In the genomic region with DNA sequence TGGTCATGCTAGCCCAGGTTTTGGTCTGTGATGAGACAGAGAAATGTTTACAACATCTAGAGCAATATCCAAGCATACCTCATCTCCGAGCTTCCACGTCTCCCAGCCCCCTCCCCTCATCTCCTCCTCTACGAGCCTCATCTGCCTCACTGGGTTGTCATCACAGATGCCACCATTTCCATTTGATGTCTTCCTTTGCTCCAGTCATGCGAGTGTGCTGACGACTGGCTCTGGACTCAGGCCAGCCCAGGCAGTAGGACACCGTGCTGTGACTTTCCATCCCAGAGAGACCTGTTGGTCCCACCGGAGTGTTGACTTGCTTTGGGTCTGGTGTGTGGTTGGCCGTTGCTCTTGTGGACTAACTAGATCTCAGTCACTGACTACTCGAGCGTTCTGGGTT, we compare ENCODE assay signal across 30 mouse cellular contexts. TPM values are rescaled to one million over a fixed set of nuclear protein-coding genes. Genes with fewer than 3 reads are reported as not detected.
A peak's percentile ranks its signal among the peaks of the same experiment; 100 is the strongest.
DNase-seq lines count a peak whose midpoint lies in the region; ATAC-seq and TF ChIP-seq lines count a peak whose summit lies in the region.
"Had no signal": no experiment of that assay in that cellular context is flagged by ENCODE, and none has a peak within 500 bp of the region (broad histone marks: within the 10 kb centered on the region; RNA-seq: fewer than 3 reads in every experiment).

No protein-coding gene starts in this region.

- DNase-seq in cerebellum, adult 9-11 months = peak; percentile 28
- no peak for DNase-seq in cerebellum, adult 8-10 months
- peak; percentile 62 for DNase-seq in hindbrain, postnatal 0 days (ENCODE audit: low spot score)
- DNase-seq in hindbrain, embryonic 10.5 days (ENCODE audit: low spot score) = no peak
- DNase-seq in retina, embryonic 14.5 days (ENCODE audit: low spot score) = peak; percentile 54
- no peak for DNase-seq in urinary bladder, postnatal 10 days (ENCODE audit: low spot score)
- DNase-seq: adrenal gland, postnatal 10 days; adrenal gland, postnatal 36 days; cerebellum, postnatal 36 days; embryo, embryonic 11 days; gastrocnemius, postnatal 25 days; heart, adult 18-20 months; heart, postnatal 10 days; heart, postnatal 36 days; kidney, adult 11 months had no signal

- 70% methylated on average over 10 of the region's 10 CpGs for WGBS in hindbrain, postnatal 0 days
- 93% methylated on average over 10 of the region's 10 CpGs for WGBS in hindbrain, embryonic 10.5 days

- no peaks in the 10 kb centered on the region for H3K27me3 ChIP-seq in hindbrain, postnatal 0 days (ENCODE audit: insufficient read depth, low read length)
- no peaks in the 10 kb centered on the region for H3K27me3 ChIP-seq in hindbrain, embryonic 10.5 days (ENCODE audit: insufficient read depth, poor library complexity, severe bottlenecking)
- H3K27me3 ChIP-seq: embryonic facial prominence, embryonic 13.5 days; forebrain, embryonic 12.5 days; forebrain, embryonic 15.5 days; heart, embryonic 15.5 days; hindbrain, embryonic 15.5 days; intestine, embryonic 15.5 days; Patski had no signal

- TF ChIP-seq CTCF in hindbrain, postnatal 0 days (IDR thresholded peaks at IDR 0.05; ENCODE audit: low read depth) = no peak

- H3K9ac ChIP-seq in hindbrain, postnatal 0 days (replicated peaks; ENCODE audit: low read length) = no peak overlapping the region
- H3K9ac ChIP-seq: embryonic facial prominence, embryonic 13.5 days; forebrain, embryonic 12.5 days; forebrain, embryonic 15.5 days; heart, embryonic 12.5 days; heart, embryonic 15.5 days; hindbrain, embryonic 15.5 days; intestine, embryonic 15.5 days had no signal

- no peak overlapping the region for H3K27ac ChIP-seq in hindbrain, postnatal 0 days
- no peak overlapping the region for H3K27ac ChIP-seq in hindbrain, embryonic 10.5 days
- H3K27ac ChIP-seq: embryonic facial prominence, embryonic 10.5 days; embryonic facial prominence, embryonic 13.5 days; forebrain, embryonic 12.5 days; forebrain, embryonic 15.5 days; heart, embryonic 15.5 days; hindbrain, embryonic 15.5 days; intestine, embryonic 15.5 days had no signal

- ATAC-seq in hindbrain, postnatal 0 days = peak; percentile 55
- ATAC-seq: forebrain, embryonic 15.5 days; intestine, embryonic 15.5 days; Patski had no signal

- no peak overlapping the region for H3K4me2 ChIP-seq in hindbrain, postnatal 0 days (ENCODE audit: low read depth, low read length)
- H3K4me2 ChIP-seq: embryonic facial prominence, embryonic 13.5 days; forebrain, embryonic 12.5 days; forebrain, embryonic 15.5 days; heart, embryonic 12.5 days; heart, embryonic 15.5 days; hindbrain, embryonic 15.5 days; intestine, embryonic 15.5 days had no signal

- H3K4me1 ChIP-seq in hindbrain, postnatal 0 days (ENCODE audit: insufficient read depth, low read length) = no peaks in the 10 kb centered on the region
- peaks cover 18% of the 10 kb centered on the region for H3K4me1 ChIP-seq in hindbrain, embryonic 10.5 days (replicated peaks)
- H3K4me1 ChIP-seq: heart, embryonic 12.5 days; heart, embryonic 15.5 days; intestine, embryonic 15.5 days had no signal

- H3K4me3 ChIP-seq in hindbrain, postnatal 0 days (ENCODE audit: low read length) = no peak overlapping the region
- H3K4me3 ChIP-seq in hindbrain, embryonic 10.5 days = no peak overlapping the region
- H3K4me3 ChIP-seq: embryonic facial prominence, embryonic 10.5 days; embryonic facial prominence, embryonic 13.5 days; erythroblast, embryonic 14.5 days; forebrain, embryonic 12.5 days; forebrain, embryonic 15.5 days; heart, embryonic 12.5 days; heart, embryonic 15.5 days; hindbrain, embryonic 15.5 days; intestine, embryonic 15.5 days had no signal

- H3K36me3 ChIP-seq in hindbrain, postnatal 0 days (ENCODE audit: insufficient read depth, low read length) = no peaks in the 10 kb centered on the region; the same call in 1 of the 2 replicates
- H3K36me3 ChIP-seq in hindbrain, embryonic 10.5 days = peaks cover 4% of the 10 kb centered on the region
- H3K36me3 ChIP-seq: embryonic facial prominence, embryonic 10.5 days; embryonic facial prominence, embryonic 13.5 days; forebrain, embryonic 15.5 days; G1E; heart, embryonic 12.5 days; heart, embryonic 15.5 days; intestine, embryonic 15.5 days had no signal

- H3K9me3 ChIP-seq in hindbrain, postnatal 0 days (ENCODE audit: low read length) = no peaks in the 10 kb centered on the region
- no peaks in the 10 kb centered on the region for H3K9me3 ChIP-seq in hindbrain, embryonic 10.5 days
- H3K9me3 ChIP-seq: embryonic facial prominence, embryonic 10.5 days; embryonic facial prominence, embryonic 13.5 days; forebrain, embryonic 12.5 days; forebrain, embryonic 15.5 days; G1E; heart, embryonic 12.5 days; heart, embryonic 15.5 days; hindbrain, embryonic 15.5 days; intestine, embryonic 15.5 days had no signal

RNA-seq across cellular contexts. Expression of gene Rgs8, which starts 42.6 kb away (rescaled TPM):
- 23.9 and 40.1 TPM in 2 replicates for total RNA-seq in hindbrain, postnatal 0 days (2014; rRNA removed)
- polyA plus RNA-seq in hindbrain, postnatal 0 days (2015; fragmentation: Nextera tagmentation; extraction: Ambion mirVana) = 12.5 and 14.1 TPM in 2 replicates
- 4.9 and 8.9 TPM in 2 replicates for polyA plus RNA-seq in hindbrain, embryonic 10.5 days (2016; fragmentation: Nextera tagmentation; extraction: Ambion mirVana)
- total RNA-seq: adrenal gland, adult 18-20 months; CH12.LX; gastrocnemius, adult 8-10 months; heart, adult 18-20 months; heart, postnatal 10 days; heart, postnatal 36 days had no signal
- polyA plus RNA-seq: erythroblast, embryonic 14.5 days; G1E; gonadal fat pad, adult 2 months had no signal

RNA-seq across cellular contexts. Expression of gene Rgs16, which starts 44.8 kb away (rescaled TPM):
- total RNA-seq in hindbrain, postnatal 0 days (2014; rRNA removed) = 3.8 and 4.3 TPM in 2 replicates
- polyA plus RNA-seq in hindbrain, postnatal 0 days (2015; fragmentation: Nextera tagmentation; extraction: Ambion mirVana) = 5.7 and 6.7 TPM in 2 replicates
- polyA plus RNA-seq in hindbrain, embryonic 10.5 days (2016; fragmentation: Nextera tagmentation; extraction: Ambion mirVana) = 18.9 and 21.1 TPM in 2 replicates
- total RNA-seq: G1E had no signal
- polyA plus RNA-seq: erythroblast, embryonic 14.5 days; G1E had no signal

RNA-seq across cellular contexts. Expression of gene Rnasel, which starts 53.8 kb away (rescaled TPM):
- total RNA-seq in hindbrain, postnatal 0 days (2014; rRNA removed) = 21.6 and 23.3 TPM in 2 replicates
- polyA plus RNA-seq in hindbrain, postnatal 0 days (2015; fragmentation: Nextera tagmentation; extraction: Ambion mirVana) = 16.8 and 17.1 TPM in 2 replicates
- 12.6 and 23.7 TPM in 2 replicates for polyA plus RNA-seq in hindbrain, embryonic 10.5 days (2016; fragmentation: Nextera tagmentation; extraction: Ambion mirVana)

Comparison
In these comparisons a context has a peak if more than half of its experiments do, and no peak if none do; other contexts are left out.
1. DNase-seq: peak in cerebellum, adult 9-11 months (single experiment), hindbrain, postnatal 0 days (single experiment) and retina, embryonic 14.5 days (single experiment); none in cerebellum, adult 8-10 months (single experiment), hindbrain, embryonic 10.5 days (single experiment) and urinary bladder, postnatal 10 days (single experiment).